ENCODE assay signal across 9 mouse cellular contexts in genomic region chr2:172346933-172347611, GRCm38 (mm10). TPM values are rescaled to one million over a fixed set of nuclear protein-coding genes. Genes with fewer than 3 reads are reported as not detected.
A peak's percentile ranks its signal among the peaks of the same experiment; 100 is the strongest.
DNase-seq lines count a peak whose midpoint lies in the region; ATAC-seq and TF ChIP-seq lines count a peak whose summit lies in the region.
"Had no signal": no experiment of that assay in that cellular context is flagged by ENCODE, and none has a peak within 500 bp of the region (broad histone marks: within the 10 kb centered on the region; RNA-seq: fewer than 3 reads in every experiment).

No protein-coding gene starts in this region.

- no peak overlapping the region for H3K27ac ChIP-seq in heart, postnatal 0 days (ENCODE audit: low read depth)
- peak overlapping the region; percentile 40; the same call in 1 of the 2 replicates for H3K27ac ChIP-seq in embryonic facial prominence, embryonic 10.5 days (replicated peaks)
- no peak overlapping the region for H3K27ac ChIP-seq in neural tube, embryonic 12.5 days

- H3K9ac ChIP-seq in heart, postnatal 0 days (replicated peaks; ENCODE audit: low read depth, low read length), result no peak overlapping the region
- 0 out of 2 replicates have a peak overlapping the region, but pooled peaks have one; percentile 6 for H3K9ac ChIP-seq in neural tube, embryonic 12.5 days

- H3K4me3 ChIP-seq in heart, postnatal 0 days (ENCODE audit: low read depth, low read length), result peak overlapping the region; percentile 76; the same call in 1 of the 2 replicates
- peak overlapping the region; percentile 81 for H3K4me3 ChIP-seq in embryonic facial prominence, embryonic 10.5 days
- H3K4me3 ChIP-seq in neural tube, embryonic 12.5 days, result 0 out of 2 replicates have a peak overlapping the region, but pooled peaks have one; percentile 63

- H3K27me3 ChIP-seq in heart, postnatal 0 days (ENCODE audit: control insufficient read depth, insufficient read depth, low read length), result no peaks in the 10 kb centered on the region
- H3K27me3 ChIP-seq in embryonic facial prominence, embryonic 10.5 days (replicated peaks; ENCODE audit: low read depth, poor library complexity, severe bottlenecking), result peaks cover 10% of the 10 kb centered on the region; the same call in 1 of the 2 replicates
- H3K27me3 ChIP-seq in neural tube, embryonic 12.5 days (replicated peaks), result no peaks in the 10 kb centered on the region
- H3K27me3 ChIP-seq: Patski had no signal

- DNase-seq in heart, postnatal 0 days (ENCODE audit: low spot score), result no peak
- no peak for DNase-seq in heart, adult 18-20 months
- peak; percentile 32 for DNase-seq in embryonic facial prominence, embryonic 10.5 days (ENCODE audit: low spot score)
- DNase-seq in induced T-regulatory cell, adult 2 months (ENCODE audit: low read depth), result peak; percentile 14
- no peak for DNase-seq in frontal cortex, postnatal 10 days (ENCODE audit: low spot score in 2 of 2)
- DNase-seq in gastrocnemius, postnatal 10 days, result no peak

- H3K9me3 ChIP-seq in heart, postnatal 0 days (replicated peaks; ENCODE audit: control insufficient read depth, low read length), result no peaks in the 10 kb centered on the region
- H3K9me3 ChIP-seq in embryonic facial prominence, embryonic 10.5 days, result no peaks in the 10 kb centered on the region
- H3K9me3 ChIP-seq in neural tube, embryonic 12.5 days, result no peaks in the 10 kb centered on the region

- peak overlapping the region; percentile 95; the same call in 1 of the 2 replicates for H3K4me2 ChIP-seq in heart, postnatal 0 days (ENCODE audit: low read depth, low read length)
- peak overlapping the region; percentile 95 for H3K4me2 ChIP-seq in neural tube, embryonic 12.5 days (replicated peaks)

- no peak for TF ChIP-seq EP300 in heart, postnatal 0 days (IDR thresholded peaks at IDR 0.05; ENCODE audit: low read depth)

- WGBS in heart, postnatal 0 days, result 69% methylated on average over 8 of the region's 8 CpGs
- 58% methylated on average over 8 of the region's 8 CpGs for WGBS in embryonic facial prominence, embryonic 10.5 days
- 60% methylated on average over 8 of the region's 8 CpGs for WGBS in neural tube, embryonic 12.5 days

- H3K4me1 ChIP-seq in heart, postnatal 0 days (ENCODE audit: control insufficient read depth, insufficient read depth), result peaks cover 18% of the 10 kb centered on the region; the same call in 1 of the 2 replicates
- peaks cover 50% of the 10 kb centered on the region for H3K4me1 ChIP-seq in embryonic facial prominence, embryonic 10.5 days
- peaks cover 12% of the 10 kb centered on the region for H3K4me1 ChIP-seq in neural tube, embryonic 12.5 days

- no peak for ATAC-seq in heart, postnatal 0 days (ENCODE audit: insufficient read depth, low read depth)
- ATAC-seq in neural tube, embryonic 12.5 days (ENCODE audit: low FRiP score, low read depth), result no peak
- no peak for ATAC-seq in monocyte, adult 5-6 weeks (replicated peaks; ENCODE audit: insufficient number of reproducible peaks, low FRiP score, low TSS enrichment, poor library complexity, severe bottlenecking)
- ATAC-seq: Patski had no signal

- TF ChIP-seq CTCF in heart, postnatal 0 days (IDR thresholded peaks at IDR 0.05; ENCODE audit: low read depth), result no peak

- H3K36me3 ChIP-seq in heart, postnatal 0 days (replicated peaks; ENCODE audit: control insufficient read depth, insufficient read depth, low read length), result no peaks in the 10 kb centered on the region
- no peaks in the 10 kb centered on the region for H3K36me3 ChIP-seq in embryonic facial prominence, embryonic 10.5 days (replicated peaks)
- H3K36me3 ChIP-seq in neural tube, embryonic 12.5 days, result no peaks in the 10 kb centered on the region

RNA-seq across cellular contexts. Expression of gene Fam210b, which starts 1.7 kb away (rescaled TPM):
- 3.3 and 6.6 TPM in 2 replicates for total RNA-seq in heart, postnatal 0 days (2014; rRNA removed; ENCODE audit: low replicate concordance)
- polyA plus RNA-seq in heart, postnatal 0 days (2015; fragmentation: Nextera tagmentation; extraction: Ambion mirVana), result 9.4 and 10.0 TPM in 2 replicates
- total RNA-seq in heart, adult 18-20 months (2021), result 1 to 10 TPM; 5.5 to 5.9 TPM
- polyA plus RNA-seq in embryonic facial prominence, embryonic 10.5 days (2016; fragmentation: Nextera tagmentation; extraction: Ambion mirVana), result 25.8 and 27.8 TPM in 2 replicates
- 31.0 and 35.6 TPM in 2 replicates for polyA plus RNA-seq in neural tube, embryonic 12.5 days (2016; fragmentation: Nextera tagmentation; extraction: Ambion mirVana)
- 1 to 10 TPM; 3.2 to 3.3 TPM for total RNA-seq in gastrocnemius, postnatal 10 days (2021)
- 7.1 to 7.7 TPM (median 7.5 TPM) in 3 replicates for total RNA-seq in monocyte, adult 5-6 weeks (2017)

RNA-seq across cellular contexts. Expression of gene Aurka, which starts 23.3 kb away (rescaled TPM):
- 36.6 and 54.8 TPM in 2 replicates for total RNA-seq in heart, postnatal 0 days (2014; rRNA removed; ENCODE audit: low replicate concordance)
- 23.9 and 25.5 TPM in 2 replicates for polyA plus RNA-seq in heart, postnatal 0 days (2015; fragmentation: Nextera tagmentation; extraction: Ambion mirVana)
- total RNA-seq in heart, adult 18-20 months (2021), result under 1 TPM; 0.55 to 0.93 TPM
- polyA plus RNA-seq in embryonic facial prominence, embryonic 10.5 days (2016; fragmentation: Nextera tagmentation; extraction: Ambion mirVana), result 220 and 229 TPM in 2 replicates
- polyA plus RNA-seq in neural tube, embryonic 12.5 days (2016; fragmentation: Nextera tagmentation; extraction: Ambion mirVana), result 84.6 and 87.3 TPM in 2 replicates
- total RNA-seq in gastrocnemius, postnatal 10 days (2021), result 1 to 10 TPM; 6.0 to 7.0 TPM
- 3.1 to 6.5 TPM (median 4.9 TPM) in 3 replicates for total RNA-seq in monocyte, adult 5-6 weeks (2017)

RNA-seq across cellular contexts. Expression of gene Cstf1, which starts 23.4 kb away (rescaled TPM):
- 24.0 and 39.0 TPM in 2 replicates for total RNA-seq in heart, postnatal 0 days (2014; rRNA removed; ENCODE audit: low replicate concordance)
- polyA plus RNA-seq in heart, postnatal 0 days (2015; fragmentation: Nextera tagmentation; extraction: Ambion mirVana), result 18.9 and 20.3 TPM in 2 replicates
- 10 to 100 TPM; 14.2 to 19.4 TPM for total RNA-seq in heart, adult 18-20 months (2021)
- polyA plus RNA-seq in embryonic facial prominence, embryonic 10.5 days (2016; fragmentation: Nextera tagmentation; extraction: Ambion mirVana), result 57.9 and 59.1 TPM in 2 replicates
- polyA plus RNA-seq in neural tube, embryonic 12.5 days (2016; fragmentation: Nextera tagmentation; extraction: Ambion mirVana), result 37.7 and 38.9 TPM in 2 replicates
- 10 to 100 TPM; 15.8 to 22.2 TPM for total RNA-seq in gastrocnemius, postnatal 10 days (2021)
- total RNA-seq in monocyte, adult 5-6 weeks (2017), result 9.0 to 17.3 TPM (median 12.8 TPM) in 3 replicates

RNA-seq across cellular contexts. Expression of gene Cass4, which starts 46.5 kb away (rescaled TPM):
- total RNA-seq in heart, postnatal 0 days (2014; rRNA removed; ENCODE audit: low replicate concordance), result 0.19 and 1.1 TPM in 2 replicates
- polyA plus RNA-seq in heart, postnatal 0 days (2015; fragmentation: Nextera tagmentation; extraction: Ambion mirVana), result 0.16 and 0.20 TPM in 2 replicates
- under 1 TPM; 0.27 to 0.28 TPM for total RNA-seq in heart, adult 18-20 months (2021)
- polyA plus RNA-seq in embryonic facial prominence, embryonic 10.5 days (2016; fragmentation: Nextera tagmentation; extraction: Ambion mirVana), result 0.14 and 0.21 TPM in 2 replicates
- 0.18 and 0.43 TPM in 2 replicates for polyA plus RNA-seq in neural tube, embryonic 12.5 days (2016; fragmentation: Nextera tagmentation; extraction: Ambion mirVana)
- under 1 TPM; 0.26 to 0.41 TPM for total RNA-seq in gastrocnemius, postnatal 10 days (2021)
- 1.5 to 17.7 TPM (median 9.5 TPM) in 3 replicates for total RNA-seq in monocyte, adult 5-6 weeks (2017)
- polyA plus RNA-seq: Patski had no signal

Comparison
In these comparisons a context has a peak if more than half of its experiments do, and no peak if none do; other contexts are left out.
1. DNase-seq: peak in embryonic facial prominence, embryonic 10.5 days (single experiment) and induced T-regulatory cell, adult 2 months (single experiment); none in heart, postnatal 0 days (single experiment), heart, adult 18-20 months (0 of 2), frontal cortex, postnatal 10 days (0 of 2) and gastrocnemius, postnatal 10 days (single experiment).
2. Peak in every context shown above with its lines, with median percentiles within 50 percentile points of each other: H3K4me3 ChIP-seq.